Mouse (Mus musculus) bone marrow, adult 2 months (tissue): ENCODE results near the gene Crtc3. TPM values are rescaled to one million over a fixed set of nuclear protein-coding genes. Genes with fewer than 3 reads are reported as not detected.

Source experiments
- H3K27ac ChIP-seq: fragments of 200-500 bp; 2 replicates; pipeline ENCODE4 v1.5.1; 2012; ENCODE audit warnings: low read depth, mild to moderate bottlenecking, control low read depth, inconsistent platforms, low read length; ENCODE audit not compliant: control insufficient read depth, poor library complexity, insufficient read depth
- H3K4me1 ChIP-seq: fragments of 200-500 bp; 2 replicates; pipeline ENCODE4 v1.6.1; 2011; ENCODE audit warnings: low read length; ENCODE audit not compliant: control insufficient read depth, insufficient read depth
- H3K4me3 ChIP-seq: fragments of 200-500 bp; replicated peaks from 2 replicates; pipeline ENCODE3; 2011; ENCODE audit warnings: mild to moderate bottlenecking, low read depth, low read length, control low read depth; ENCODE audit not compliant: control insufficient read depth
- CTCF ChIP-seq: fragments of 200-500 bp; IDR thresholded peaks from 2 replicates; pipeline ENCODE4 v1.5.1; 2011; ENCODE audit warnings: low read length, control low read depth; ENCODE audit not compliant: control insufficient read depth, insufficient read depth
- POLR2A ChIP-seq: fragments of 200-500 bp; IDR thresholded peaks from 2 replicates; pipeline ENCODE4 v1.6.1; 2011; ENCODE audit warnings: low read depth, mild to moderate bottlenecking, control low read depth, low read length, borderline replicate concordance; ENCODE audit not compliant: control insufficient read depth
- WGBS: fragments of 180-500 bp; shearing (Covaris S2); methylation state at CpG from one replicate; pipeline ENCODE4 v1.1.7; 2018; 5-methylcytosine and 5-hydroxymethylcytosine counted together
- polyA plus RNA-seq: library from polyadenylated mRNA; stranded (reverse); fragments of >200 nt; gene quantifications from 2 replicates; pipeline ENCODE4 v1.2.4, GENCODE M21; 2011; ENCODE audit warnings: low replicate concordance; ENCODE audit not compliant: missing spikeins, insufficient read depth, insufficient read length

The Crtc3 gene
- polyA plus RNA-seq: 5.7 and 8.2 TPM in 2 replicates

DNA sequence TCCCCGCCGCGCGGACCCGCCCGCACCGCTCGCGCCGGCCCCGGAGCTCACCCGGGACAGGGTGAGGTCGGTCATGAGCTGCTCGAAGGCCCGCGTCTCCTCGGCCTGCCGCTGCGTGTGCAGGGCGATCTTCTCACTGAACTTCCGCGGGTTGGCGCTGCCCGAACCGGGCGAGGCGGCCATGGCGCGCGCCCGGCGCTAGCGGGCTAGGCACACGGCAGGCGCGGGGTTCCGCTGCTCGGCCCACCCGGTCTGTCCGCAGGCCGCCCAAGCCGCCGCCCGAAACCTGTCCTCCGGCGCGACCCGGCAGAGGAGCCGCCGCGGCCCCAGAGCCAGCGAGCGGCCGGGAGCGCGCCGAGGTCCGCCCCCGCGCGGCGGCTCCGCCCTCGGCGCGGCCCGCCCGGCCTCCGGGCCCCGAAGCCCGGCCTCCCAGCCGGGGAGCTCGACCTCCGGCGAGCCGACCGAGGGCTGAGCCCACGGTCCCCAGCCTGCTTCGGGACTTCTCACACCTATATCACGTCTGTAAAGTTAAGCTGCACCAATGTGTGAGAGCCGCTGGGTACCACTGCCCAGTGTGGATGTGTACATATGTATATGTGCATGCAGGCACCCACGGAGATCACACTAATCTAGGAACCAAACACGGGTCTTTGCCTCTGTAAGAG lies at the start of gene Crtc3:
Gene Crtc3 (minus strand): TSS at position 322 of the 665 bp plus-strand sequence.
- H3K4me3 ChIP-seq: peak within 1 kb of the TSS; percentile 75
- peaks cover 4% of the 10 kb centered on the region; the same call in 1 of the 2 replicates for H3K4me1 ChIP-seq
- WGBS: under 1% methylated on average over 83 of the region's 83 CpGs
- H3K27ac ChIP-seq: peak within 1 kb of the TSS; percentile 97
- TF ChIP-seq POLR2A: peak; percentile 48; the same call in 1 of the 2 replicates
- TF ChIP-seq CTCF: no peak

- H3K27ac ChIP-seq: no peak overlapping the region
- 45% methylated on average over 10 of the region's 10 CpGs for WGBS
- H3K4me3 ChIP-seq: no peak overlapping the region
- H3K4me1 ChIP-seq: no peaks in the 10 kb centered on the region
- TF ChIP-seq CTCF: no peak
- TF ChIP-seq POLR2A: no peak
Observed at GRCm38 (mm10) chr7:80736199-80736598, 47.5 kb upstream of the Crtc3 start.

GRCm38 (mm10) chr7:80732986-80733385 lies 44.3 kb upstream of the Crtc3 start:
- Histone ChIP-seq H3K4me3 (no peak overlapping the region), H3K27ac (no peak overlapping the region), H3K4me1 (no peaks in the 10 kb centered on the region)
- TF ChIP-seq POLR2A (no peak), CTCF (no peak)
- 88% methylated on average over 11 of the region's 11 CpGs for WGBS

- TF ChIP-seq CTCF (peak; percentile 79), POLR2A (no peak)
- 31% methylated on average over 8 of the region's 8 CpGs for WGBS
Observed at GRCm38 (mm10) chr7:80729662-80730061, 41.0 kb upstream of the Crtc3 start.

DNA sequence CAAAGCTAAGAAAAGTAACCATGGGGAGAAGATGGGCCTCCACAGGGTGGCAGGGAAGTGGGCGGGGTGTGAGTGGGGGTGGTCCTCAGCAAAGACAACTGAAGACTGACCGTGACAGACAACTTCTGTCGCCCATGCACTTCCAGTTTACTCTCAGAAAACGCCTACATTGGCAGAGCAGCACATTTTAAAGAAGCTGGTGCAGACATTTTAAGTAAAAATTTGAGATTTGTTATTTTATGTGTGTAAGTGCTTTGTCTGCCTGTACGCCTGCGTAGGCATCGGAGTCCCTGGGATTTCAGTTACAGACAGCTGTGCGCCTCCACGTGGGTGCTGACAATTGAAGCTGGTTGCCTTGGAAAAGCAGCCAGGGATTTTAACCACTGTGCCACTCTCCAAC lies 32.4 kb upstream of the Crtc3 start:
- 89% methylated on average over 9 of the region's 9 CpGs for WGBS
- Histone ChIP-seq H3K27ac (no peak overlapping the region), H3K4me1 (no peaks in the 10 kb centered on the region), H3K4me3 (no peak overlapping the region)
- TF ChIP-seq CTCF: no peak
- TF ChIP-seq POLR2A: no peak

More at GRCm38 (mm10) chr7:80729662-80730061, 41.0 kb upstream of the Crtc3 start:
- H3K4me1 ChIP-seq: no peaks in the 10 kb centered on the region
- no peak overlapping the region for H3K4me3 ChIP-seq
- H3K27ac ChIP-seq: no peak overlapping the region

DNA sequence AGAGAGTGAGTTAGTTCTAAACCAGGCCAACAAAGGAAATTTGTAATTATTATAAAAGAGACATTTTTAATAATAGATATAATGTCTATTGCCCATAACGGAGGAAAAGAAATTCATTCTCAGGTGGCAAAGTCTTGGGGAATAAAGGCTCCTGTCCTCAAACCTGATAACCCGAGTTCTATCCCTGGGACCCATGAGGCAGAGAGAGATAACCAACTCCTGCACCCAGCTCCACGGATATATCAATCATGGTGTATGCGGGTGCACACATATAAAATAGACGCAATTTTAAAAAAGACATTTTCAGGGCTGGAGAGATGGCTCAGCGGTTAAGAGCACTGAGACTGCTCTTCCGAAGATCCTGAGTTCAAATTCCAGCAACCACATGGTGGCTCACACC lies 30.9 kb upstream of the Crtc3 start:
- no peak for TF ChIP-seq CTCF
- no peak for TF ChIP-seq POLR2A
- no peak overlapping the region for H3K27ac ChIP-seq
- 90% methylated on average over 7 of the region's 7 CpGs for WGBS
- H3K4me3 ChIP-seq: no peak overlapping the region
- H3K4me1 ChIP-seq: peaks cover 2% of the 10 kb centered on the region; the same call in 1 of the 2 replicates

DNA sequence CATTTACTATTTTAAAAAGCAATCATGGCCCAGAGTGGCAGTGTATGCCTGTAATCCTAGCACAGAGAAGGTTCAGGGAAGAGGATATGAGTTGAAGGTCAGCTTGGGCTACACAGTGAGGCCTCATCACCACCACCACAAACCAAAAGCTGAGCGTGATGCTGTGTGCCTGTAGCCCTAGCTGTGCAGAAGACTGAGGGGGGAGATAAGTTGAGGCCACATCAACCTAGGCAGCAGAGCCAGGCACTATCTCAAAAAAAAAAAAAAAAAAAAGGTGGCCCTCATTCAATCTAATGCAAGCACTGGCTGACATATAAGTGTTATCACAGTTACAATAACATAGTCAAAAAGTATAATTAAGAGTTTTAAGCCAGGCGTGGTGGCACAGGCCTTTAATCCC lies 30.4 kb upstream of the Crtc3 start:
- Histone ChIP-seq H3K4me3 (no peak overlapping the region), H3K27ac (no peak overlapping the region), H3K4me1 (peaks cover 2% of the 10 kb centered on the region; the same call in 1 of the 2 replicates)
- TF ChIP-seq CTCF (no peak), POLR2A (no peak)
- WGBS: 65% methylated on average over 2 of the region's 2 CpGs

DNA sequence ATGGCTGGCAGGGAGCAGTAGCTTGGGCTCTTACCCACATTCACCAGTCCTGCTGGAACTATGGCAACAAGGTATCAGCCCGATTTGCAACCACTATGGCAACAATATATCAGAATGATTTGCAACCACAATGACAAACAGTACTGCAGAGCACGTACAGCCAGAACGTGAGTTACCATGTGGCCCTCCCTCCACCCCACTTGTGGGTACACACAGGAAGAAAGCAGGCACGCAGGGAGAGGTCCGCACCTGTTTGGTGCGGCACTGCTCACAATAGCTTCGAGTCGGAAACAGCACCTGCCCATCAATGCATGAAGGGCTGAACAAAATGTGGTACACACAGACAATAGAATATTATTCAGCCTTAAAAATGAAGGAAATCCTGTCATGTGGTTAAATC lies 29.8 kb upstream of the Crtc3 start:
- TF ChIP-seq POLR2A (no peak), CTCF (no peak)
- H3K27ac ChIP-seq: no peak overlapping the region
- WGBS: 67% methylated on average over 8 of the region's 8 CpGs
- H3K4me1 ChIP-seq: peaks cover 2% of the 10 kb centered on the region; the same call in 1 of the 2 replicates
- no peak overlapping the region for H3K4me3 ChIP-seq

GRCm38 (mm10) chr7:80716758-80717157 lies 28.1 kb upstream of the Crtc3 start:
- 76% methylated on average over 9 of the region's 9 CpGs for WGBS
- TF ChIP-seq CTCF: no peak
- no peak for TF ChIP-seq POLR2A
- Histone ChIP-seq H3K4me3 (no peak overlapping the region), H3K27ac (no peak overlapping the region), H3K4me1 (peaks cover 2% of the 10 kb centered on the region; the same call in 1 of the 2 replicates)
